Mouse (Mus musculus) liver, adult (tissue): ENCODE data around the gene Retreg1.
A peak's percentile ranks its signal among the peaks of the same experiment; 100 is the strongest.

Experiments used
- GATA4 ChIP-seq: IDR thresholded peaks from 2 replicates; pipeline ENCODE4 v1.6.1; 2014; ENCODE audit warnings: mild to moderate bottlenecking, low read length; ENCODE audit not compliant: insufficient replicate concordance

The Retreg1 gene

DNA sequence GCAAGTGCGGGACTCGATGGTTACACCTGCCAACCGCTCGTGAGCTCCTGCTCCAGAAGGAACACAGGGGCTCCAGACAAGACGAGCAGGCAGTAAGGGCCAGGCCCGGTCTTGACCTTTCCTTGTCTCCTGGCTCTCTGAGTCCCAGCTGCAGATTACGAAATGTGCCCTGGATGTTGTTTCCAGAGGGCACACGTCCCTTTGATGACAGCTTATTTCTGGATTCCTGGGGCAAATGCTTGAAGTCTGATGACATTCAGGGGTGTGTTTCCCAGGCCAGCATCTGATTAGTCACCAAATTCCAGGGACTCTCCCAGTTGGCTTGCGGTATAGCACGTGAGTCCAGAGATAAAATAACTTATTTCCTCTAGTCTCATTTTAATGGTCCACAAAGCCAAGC, 72.0 kb downstream of the Retreg1 start:
- peak; percentile 62; the same call in 1 of the 2 replicates for TF ChIP-seq GATA4

DNA sequence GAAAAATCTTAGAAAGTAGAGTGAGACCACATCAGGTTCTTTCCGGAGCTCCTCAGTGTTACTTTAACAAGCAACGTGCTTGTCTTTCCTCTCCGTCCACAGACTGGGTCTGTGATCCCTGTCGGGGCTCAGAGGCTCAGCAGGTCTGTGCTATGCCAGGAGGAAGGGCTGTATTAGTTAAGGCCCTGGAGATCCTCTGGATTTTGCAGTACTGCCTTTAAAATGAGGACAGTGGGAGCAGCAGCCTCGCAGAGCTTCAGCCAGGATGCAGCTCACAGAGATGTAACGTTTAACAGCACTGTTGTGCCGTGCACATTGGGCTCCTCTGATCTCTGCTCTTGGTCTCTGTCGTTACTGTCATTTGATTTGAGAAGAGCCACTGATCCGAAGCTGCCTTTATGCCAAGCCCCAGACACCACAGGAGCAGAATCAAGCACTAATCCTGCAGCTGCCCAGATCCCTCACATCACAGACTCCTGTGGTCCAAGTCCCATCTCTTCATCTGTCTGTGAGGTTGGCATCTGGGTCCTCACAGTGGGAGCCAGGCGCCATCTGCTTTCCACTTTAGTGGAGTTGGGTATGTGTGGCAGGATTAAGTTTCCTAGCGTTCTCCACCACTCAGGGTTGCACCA, 72.7 kb downstream of the Retreg1 start:
- no peak for TF ChIP-seq GATA4

DNA sequence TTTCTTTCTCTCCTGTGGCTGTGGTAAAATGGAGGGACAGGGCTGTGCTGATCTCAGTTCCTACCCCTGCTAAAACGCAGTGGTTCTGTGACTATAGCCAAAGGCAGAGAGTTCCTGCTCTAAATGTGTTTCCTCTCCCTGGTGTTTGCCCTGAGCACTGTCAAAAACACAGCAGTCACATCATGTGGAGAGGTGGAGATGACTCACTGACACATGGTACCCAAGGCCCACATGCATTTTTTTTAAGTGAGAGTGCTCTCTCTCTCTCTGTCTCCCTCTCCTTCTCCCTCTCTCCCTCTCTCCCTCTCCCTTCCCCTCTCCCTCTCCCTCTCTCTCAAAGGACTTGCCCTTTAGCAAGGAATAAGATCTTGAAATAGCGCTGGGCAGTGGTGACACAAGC, 73.3 kb downstream of the Retreg1 start:
- no peak for TF ChIP-seq GATA4

DNA sequence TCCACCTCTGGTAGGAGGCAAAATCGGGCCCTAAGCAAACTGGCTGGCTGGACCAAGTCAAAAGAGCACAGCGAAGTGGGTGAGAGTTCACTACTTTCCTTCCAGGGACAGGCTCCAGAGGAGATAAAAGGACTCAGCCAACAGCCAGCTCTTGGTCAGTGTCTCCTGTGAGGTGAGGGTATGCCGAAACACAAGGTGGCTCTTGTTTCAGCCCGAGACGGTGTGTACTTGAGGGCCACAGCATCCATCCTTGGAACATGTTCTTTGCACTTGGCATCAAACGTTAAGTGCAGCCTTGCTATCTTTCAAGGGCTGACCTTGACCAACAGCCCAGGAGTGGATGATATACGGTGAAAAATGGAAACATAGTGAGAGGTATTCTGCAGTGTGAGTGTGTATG, 75.7 kb downstream of the Retreg1 start:
- no peak for TF ChIP-seq GATA4

DNA sequence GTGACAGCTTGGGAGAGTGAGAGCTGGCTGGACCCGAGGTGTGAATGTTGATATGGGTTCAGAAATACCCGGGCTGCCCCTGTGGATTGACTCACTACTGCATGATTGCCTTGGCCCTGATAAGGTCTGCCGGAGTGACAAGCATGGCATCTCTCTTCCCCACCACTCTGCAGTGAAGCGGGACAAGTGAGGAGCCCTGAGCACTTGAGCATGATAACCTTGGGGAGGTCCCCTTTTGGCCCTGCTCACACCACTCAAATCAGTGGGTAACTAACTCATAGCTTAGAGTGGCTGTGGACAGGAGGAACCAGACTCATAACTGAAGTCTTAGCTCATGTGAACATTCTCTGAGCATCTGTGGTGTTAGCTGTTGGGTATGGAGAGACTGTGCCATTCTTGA, 77.0 kb downstream of the Retreg1 start:
- TF ChIP-seq GATA4, result no peak

DNA sequence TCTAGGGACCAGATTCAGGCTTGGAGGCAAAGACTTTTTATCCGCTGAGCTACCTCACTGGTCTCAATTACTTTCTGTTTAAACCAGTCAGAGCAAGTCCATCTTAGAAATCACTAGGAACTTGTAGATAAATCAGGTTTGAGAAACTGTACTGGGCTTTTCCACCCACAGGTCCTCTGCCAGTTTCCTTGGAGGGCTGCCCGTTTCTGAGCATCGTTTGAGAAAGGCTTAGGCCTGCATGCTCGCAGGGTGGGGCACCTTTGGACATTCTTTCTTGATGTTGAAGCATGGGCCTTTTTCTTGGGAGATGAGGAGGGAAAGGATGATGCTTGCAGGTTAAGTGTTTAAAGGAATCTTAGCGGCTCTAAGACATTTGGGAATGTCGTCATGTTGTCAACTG, 77.9 kb downstream of the Retreg1 start:
- TF ChIP-seq GATA4, result no peak

DNA sequence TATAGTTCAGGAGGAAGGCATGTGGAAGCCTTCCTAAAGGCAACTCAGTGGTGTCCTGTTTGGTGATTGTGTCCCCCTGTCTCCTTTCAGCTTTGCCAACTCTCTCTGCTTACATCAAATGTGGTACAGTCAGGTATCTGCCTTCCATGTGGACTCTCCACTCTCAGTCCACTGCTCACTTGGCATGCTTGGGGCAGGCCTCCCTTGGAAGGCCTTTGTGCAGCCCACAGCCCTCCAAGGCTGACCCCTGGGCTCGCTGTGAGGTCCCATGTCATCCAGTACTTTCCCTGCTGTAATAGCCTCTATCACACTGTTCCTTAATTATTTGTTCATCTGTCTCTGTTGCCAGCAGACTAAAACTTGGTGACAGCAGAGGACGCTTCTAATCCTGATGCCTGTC, 79.0 kb downstream of the Retreg1 start:
- TF ChIP-seq GATA4, result no peak

DNA sequence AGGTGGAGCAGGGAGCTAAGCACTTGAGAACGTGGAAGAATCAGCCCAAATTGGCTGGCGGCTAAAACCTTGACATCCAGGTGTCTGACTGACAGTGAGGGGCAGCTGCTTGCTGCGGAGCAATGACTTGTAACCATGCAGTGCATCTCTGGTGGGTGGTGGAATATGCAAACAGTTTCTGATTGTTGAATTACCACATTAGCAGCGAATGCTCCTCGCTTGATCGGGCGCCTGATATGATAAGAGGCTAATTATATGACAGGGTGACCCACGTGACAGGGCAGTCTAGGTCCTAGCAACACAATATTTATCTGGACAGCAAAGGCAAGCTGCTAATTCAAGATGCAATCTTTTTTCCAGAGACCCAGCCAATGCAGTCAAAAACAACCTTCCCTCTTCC, 80.9 kb downstream of the Retreg1 start:
- TF ChIP-seq GATA4, result no peak

DNA sequence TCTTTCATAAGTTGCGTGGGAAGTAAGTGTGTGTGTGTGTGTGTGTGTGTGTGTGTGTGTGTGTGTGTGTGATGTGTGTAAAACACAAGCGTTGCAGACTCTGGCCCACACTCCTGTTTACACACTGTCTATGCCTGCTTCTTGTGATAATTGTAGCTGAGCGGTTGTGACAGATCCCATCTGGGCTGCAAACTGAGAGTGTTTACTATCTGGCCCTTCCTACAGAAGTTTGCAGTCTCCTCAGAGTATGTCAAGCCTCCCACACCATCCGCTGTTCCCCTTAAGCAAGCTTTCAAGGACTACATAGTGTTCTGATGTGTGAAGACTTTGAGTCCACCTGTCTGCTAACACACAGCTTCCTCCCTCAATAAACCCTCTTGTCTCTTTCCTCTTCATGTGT, 83.2 kb downstream of the Retreg1 start:
- TF ChIP-seq GATA4, result no peak

DNA sequence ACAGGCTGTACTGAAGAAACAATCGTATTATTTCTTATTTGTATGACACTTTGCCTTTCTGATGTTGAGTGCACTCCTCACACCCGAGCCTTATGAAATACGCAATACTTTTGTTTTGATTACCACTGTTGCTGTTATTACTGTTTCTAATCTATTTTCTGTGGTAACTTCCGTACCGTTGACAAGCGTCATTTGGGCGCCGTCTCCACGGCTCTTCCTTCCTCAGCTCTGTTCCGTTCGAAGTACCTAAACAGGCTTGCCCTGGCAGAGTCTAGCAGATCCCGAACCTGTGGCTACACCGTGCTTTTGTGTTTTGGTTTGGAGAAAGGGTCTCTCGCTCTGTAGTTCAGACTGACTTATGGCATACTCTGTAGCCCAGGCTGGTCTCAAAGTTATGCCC, 84.1 kb downstream of the Retreg1 start:
- TF ChIP-seq GATA4, result no peak

DNA sequence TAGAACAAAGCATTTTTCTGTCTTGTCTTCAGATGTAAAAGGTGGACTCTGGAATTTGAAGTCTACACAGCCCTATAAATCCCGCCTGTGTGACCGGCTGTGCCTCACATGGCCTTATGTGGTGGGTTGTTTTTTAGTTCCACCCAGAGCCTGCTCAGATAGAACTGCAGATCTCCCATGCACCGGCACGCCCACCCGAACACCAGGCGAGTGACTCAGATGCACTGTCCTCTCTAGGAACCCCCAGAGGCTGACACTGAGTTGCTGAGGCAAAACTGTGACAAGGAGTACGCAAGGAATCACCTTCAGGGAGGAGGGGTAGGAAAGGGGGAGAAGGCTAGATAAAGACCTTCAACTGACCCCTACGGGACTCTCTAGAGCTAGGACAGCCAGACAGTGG, 85.0 kb downstream of the Retreg1 start:
- no peak for TF ChIP-seq GATA4

DNA sequence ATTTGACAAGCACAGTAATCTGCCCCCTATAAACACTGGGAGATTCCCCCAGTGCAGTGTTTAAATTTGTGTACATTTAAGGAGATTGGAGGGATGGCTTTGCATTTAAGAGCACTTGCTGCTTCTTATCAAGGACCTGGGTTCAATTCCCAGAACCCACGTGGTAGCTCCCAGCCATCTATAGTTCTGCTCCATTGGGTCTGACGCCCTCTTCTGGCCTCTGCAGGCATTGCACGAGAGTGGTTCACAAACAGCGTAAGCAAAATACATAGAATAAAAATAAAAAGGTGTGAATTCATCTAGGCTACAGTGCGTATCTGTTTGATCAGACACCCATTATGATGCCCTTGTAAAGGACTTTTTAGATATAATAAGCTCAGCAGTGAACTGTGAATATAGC, 85.9 kb downstream of the Retreg1 start:
- TF ChIP-seq GATA4, result no peak

DNA sequence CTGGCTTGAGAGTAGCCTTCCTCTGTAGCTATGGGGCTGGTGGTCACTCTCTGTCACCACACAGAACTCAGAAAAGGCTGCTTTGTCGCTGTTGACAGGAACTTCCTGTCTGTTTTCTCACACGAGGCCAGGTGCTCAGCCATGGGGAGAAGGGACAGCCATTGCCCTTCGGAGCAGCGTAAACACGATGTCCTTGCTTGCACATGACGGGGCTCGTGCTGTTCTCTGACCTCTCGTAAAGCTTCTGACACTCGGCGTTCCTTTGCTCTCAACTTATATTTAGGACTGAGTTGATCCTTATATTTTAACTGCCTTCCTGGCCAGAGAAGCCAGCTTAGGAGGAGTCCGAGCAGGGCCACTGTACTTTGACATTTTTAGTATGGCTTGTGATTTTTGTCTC, 86.5 kb downstream of the Retreg1 start:
- TF ChIP-seq GATA4, result no peak

DNA sequence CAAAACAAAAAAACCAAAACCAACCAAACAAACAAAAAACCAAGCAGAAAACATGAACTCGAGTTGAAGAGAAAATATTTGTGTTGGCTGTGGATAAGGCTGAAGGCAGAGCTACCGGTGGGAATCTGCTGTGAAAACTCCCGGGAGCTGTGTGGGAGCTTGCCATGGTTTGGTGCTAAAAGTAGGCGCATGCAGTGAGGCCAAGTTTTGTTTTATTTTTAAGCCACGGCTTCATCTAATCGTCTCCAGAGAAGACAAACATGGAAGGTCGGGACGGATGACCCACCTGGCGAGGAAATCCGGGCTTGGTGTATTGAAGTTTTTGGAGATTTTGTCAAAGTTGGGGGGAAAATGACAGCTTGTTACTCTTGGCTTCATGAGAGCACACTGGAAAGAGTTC, 87.0 kb downstream of the Retreg1 start:
- no peak for TF ChIP-seq GATA4

DNA sequence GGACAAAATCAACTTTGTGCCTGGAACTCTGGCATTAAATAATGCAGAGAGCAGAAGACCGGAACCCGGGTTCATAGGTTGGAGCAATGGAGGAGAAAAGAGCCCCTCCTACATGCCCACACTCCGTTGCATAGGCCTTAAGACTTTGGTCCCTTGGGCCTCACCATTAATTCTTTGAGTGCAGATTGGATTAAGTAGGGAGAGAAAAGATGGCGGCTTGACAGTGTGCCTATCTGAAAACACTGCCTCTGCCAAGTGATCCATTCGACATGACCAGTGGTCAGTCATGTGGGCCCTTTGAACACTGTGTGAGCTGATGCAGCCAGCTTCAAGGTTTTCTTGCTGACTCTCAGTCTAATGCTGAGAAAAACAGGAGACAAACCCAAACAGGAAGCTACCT, 87.7 kb downstream of the Retreg1 start:
- no peak for TF ChIP-seq GATA4

DNA sequence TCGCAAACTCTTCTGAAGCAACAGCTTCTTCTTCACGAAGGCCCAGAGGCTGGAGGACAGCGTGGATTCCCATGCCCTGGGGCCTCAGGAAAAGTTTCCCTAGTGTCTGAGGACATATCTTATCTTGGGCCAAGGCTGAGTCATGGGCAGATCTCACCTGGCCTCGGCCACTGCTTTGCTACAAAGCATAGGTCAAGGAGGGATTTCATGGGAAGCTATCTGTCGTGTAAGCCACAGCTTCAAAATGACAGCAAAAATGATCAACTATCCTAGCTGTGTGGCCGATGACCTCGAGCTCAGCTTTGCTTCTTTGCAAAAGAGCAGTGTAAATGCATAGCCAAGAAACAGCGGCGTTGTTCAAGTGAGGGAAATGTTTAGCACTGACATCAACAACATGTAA, 89.5 kb downstream of the Retreg1 start:
- no peak for TF ChIP-seq GATA4

DNA sequence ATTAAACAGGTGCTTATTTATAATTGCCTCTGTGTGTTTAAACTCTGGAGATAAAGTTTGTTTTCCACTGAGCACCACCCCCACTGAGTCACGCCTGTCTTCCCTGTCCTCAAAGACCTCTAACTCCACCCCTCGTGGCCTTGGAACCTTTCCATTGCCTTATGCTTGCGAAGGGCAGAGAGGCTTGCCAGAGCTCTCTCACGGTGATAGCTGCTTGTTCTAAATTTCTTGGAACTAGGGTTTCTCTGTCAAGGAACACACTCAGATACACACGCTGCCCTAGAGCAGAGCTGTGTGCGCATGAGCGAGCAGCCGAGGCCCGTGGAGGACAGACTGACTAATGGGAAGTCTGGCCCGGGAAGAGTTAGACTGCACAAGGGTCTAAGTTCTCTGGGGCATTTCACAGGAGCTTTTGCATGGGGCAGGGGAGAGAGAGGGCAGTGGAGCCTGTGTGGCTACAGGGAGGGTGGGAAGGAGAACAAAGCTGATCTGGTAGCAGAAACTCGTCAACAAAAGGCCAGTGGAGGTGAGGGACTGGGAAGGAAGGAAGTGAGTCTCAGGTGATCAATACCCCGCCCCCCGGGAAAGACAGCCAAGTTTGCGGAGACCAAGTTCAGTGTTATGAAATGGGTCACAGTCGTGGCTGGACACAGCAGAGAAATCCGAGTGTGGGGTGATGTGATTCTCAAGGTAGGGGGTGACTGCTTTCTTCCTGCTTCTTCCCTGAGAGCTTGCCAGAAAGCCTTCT, 90.1 kb downstream of the Retreg1 start:
- peak; percentile 56; the same call in 1 of the 2 replicates for TF ChIP-seq GATA4
